Mouse (Mus musculus) G1E (cell line): ENCODE data around the gene Mtf1.

Experiments used
- CTCF ChIP-seq: IDR thresholded peaks from 2 replicates; pipeline ENCODE4 v1.5.1; 2012; ENCODE audit warnings: low read depth, low read length, inconsistent platforms, mixed read lengths
- GATA1 ChIP-seq: IDR thresholded peaks from 2 replicates; pipeline ENCODE4 v1.6.1; 2012; ENCODE audit warnings: borderline replicate concordance, low read length, inconsistent platforms, mixed read lengths

GRCm38 (mm10) chr4:124847573-124847972, 45.7 kb downstream of the Mtf1 start:
- TF ChIP-seq CTCF: peak; percentile 90
- no peak for TF ChIP-seq GATA1
